Mouse (Mus musculus): ENCODE measurements around the gene Apopt1. TPM values are rescaled to one million over a fixed set of nuclear protein-coding genes. Genes with fewer than 3 reads are reported as not detected.

Gene Apopt1
- polyA plus RNA-seq, 1 experiment from 2014 or later, result 57.8 TPM

- peaks cover 29% of the 10 kb centered on the region for H3K36me3 ChIP-seq
- H3K9ac ChIP-seq (replicated peaks), result peak within 1 kb of the TSS; percentile 94
- H3K9me3 ChIP-seq, result no peaks in the 10 kb centered on the region
- ATAC-seq (ENCODE audit: low FRiP score, low read depth), result peak; percentile 87
- H3K27me3 ChIP-seq, result peaks cover 17% of the 10 kb centered on the region
- H3K27ac ChIP-seq (replicated peaks), result peak within 1 kb of the TSS; percentile 92
- peak within 1 kb of the TSS; percentile 93 for H3K4me3 ChIP-seq
- peaks cover 40% of the 10 kb centered on the region for H3K4me1 ChIP-seq
- WGBS, result under 1% methylated on average over 31 of the region's 31 CpGs
- H3K4me2 ChIP-seq (replicated peaks), result peak within 1 kb of the TSS; percentile 96
Measured at GRCm38 (mm10) chr12:111672176-111672575, 40.9 kb upstream of the Apopt1 start, which contains the start of gene Ckb. Gene Ckb (minus strand): TSS chr12:111672338.

- Histone ChIP-seq H3K36me3 (peaks cover 25% of the 10 kb centered on the region), H3K27me3 (peaks cover 17% of the 10 kb centered on the region), H3K4me1 (peaks cover 45% of the 10 kb centered on the region), H3K4me3 (peak overlapping the region; percentile 93), H3K9me3 (no peaks in the 10 kb centered on the region), H3K9ac (replicated peaks) (peak overlapping the region; percentile 94), H3K4me2 (replicated peaks) (peak overlapping the region; percentile 96), H3K27ac (replicated peaks) (peak overlapping the region; percentile 92)
- ATAC-seq (ENCODE audit: low FRiP score, low read depth), result no peak; the same call in 1 of the 2 replicates
- 6% methylated on average over 12 of the region's 12 CpGs for WGBS
Measured at GRCm38 (mm10) chr12:111672581-111672980, 40.5 kb upstream of the Apopt1 start.

GRCm38 (mm10) chr12:111674850-111675486 is 38.1 kb upstream of the Apopt1 start:
- Histone ChIP-seq H3K9ac (replicated peaks) (no peak overlapping the region), H3K36me3 (peaks cover 10% of the 10 kb centered on the region), H3K27ac (replicated peaks) (no peak overlapping the region), H3K9me3 (no peaks in the 10 kb centered on the region), H3K4me3 (no peak overlapping the region), H3K4me1 (peaks cover 37% of the 10 kb centered on the region), H3K27me3 (peaks cover 17% of the 10 kb centered on the region), H3K4me2 (replicated peaks) (no peak overlapping the region)
- ATAC-seq (ENCODE audit: low FRiP score, low read depth), result no peak
- 69% methylated on average over 2 of the region's 2 CpGs for WGBS

- H3K27me3 ChIP-seq, result peaks cover 17% of the 10 kb centered on the region
- no peak for ATAC-seq (ENCODE audit: low FRiP score, low read depth)
- no peak overlapping the region for H3K27ac ChIP-seq (replicated peaks)
- no peaks in the 10 kb centered on the region for H3K9me3 ChIP-seq
- H3K9ac ChIP-seq (replicated peaks), result no peak overlapping the region
- H3K36me3 ChIP-seq, result peaks cover 6% of the 10 kb centered on the region; the same call in 1 of the 2 replicates
- H3K4me3 ChIP-seq, result no peak overlapping the region
- H3K4me2 ChIP-seq (replicated peaks), result no peak overlapping the region
- H3K4me1 ChIP-seq, result peaks cover 29% of the 10 kb centered on the region
- WGBS, result 88% methylated on average over 6 of the region's 6 CpGs
Measured at GRCm38 (mm10) chr12:111675797-111676580, 37.1 kb upstream of the Apopt1 start.

- Histone ChIP-seq H3K4me1 (peaks cover 28% of the 10 kb centered on the region), H3K36me3 (peaks cover 18% of the 10 kb centered on the region), H3K27ac (replicated peaks) (peak overlapping the region; percentile 97), H3K9me3 (no peaks in the 10 kb centered on the region), H3K9ac (replicated peaks) (peak overlapping the region; percentile 80), H3K27me3 (peaks cover 17% of the 10 kb centered on the region), H3K4me3 (peak overlapping the region; percentile 92), H3K4me2 (replicated peaks) (peak overlapping the region; percentile 93)
- ATAC-seq (ENCODE audit: low FRiP score, low read depth), result no peak; the same call in 1 of the 2 replicates
- WGBS, result 17% methylated on average over 5 of the region's 5 CpGs
Measured at GRCm38 (mm10) chr12:111677421-111677820, 35.6 kb upstream of the Apopt1 start.

- Histone ChIP-seq H3K4me3 (peak within 1 kb of the TSS; percentile 92), H3K9me3 (no peaks in the 10 kb centered on the region), H3K4me1 (peaks cover 22% of the 10 kb centered on the region), H3K27me3 (peaks cover 15% of the 10 kb centered on the region), H3K36me3 (peaks cover 24% of the 10 kb centered on the region), H3K4me2 (replicated peaks) (peak within 1 kb of the TSS; percentile 93), H3K9ac (replicated peaks) (peak within 1 kb of the TSS; percentile 80), H3K27ac (replicated peaks) (peak within 1 kb of the TSS; percentile 97)
- ATAC-seq (ENCODE audit: low FRiP score, low read depth), result peak; percentile 90
- under 1% methylated on average over 51 of the region's 51 CpGs for WGBS
Measured at GRCm38 (mm10) chr12:111677882-111678669, 35.0 kb upstream of the Apopt1 start, which contains the start of gene Trmt61a. Gene Trmt61a (plus strand): TSS chr12:111678105.

- H3K27ac ChIP-seq (replicated peaks), result no peak overlapping the region
- H3K4me3 ChIP-seq, result peak overlapping the region; percentile 92
- H3K4me2 ChIP-seq (replicated peaks), result peak overlapping the region; percentile 93
- WGBS, result 6% methylated on average over 13 of the region's 13 CpGs
- H3K9ac ChIP-seq (replicated peaks), result peak overlapping the region; percentile 80
- H3K4me1 ChIP-seq, result peaks cover 21% of the 10 kb centered on the region
- ATAC-seq (ENCODE audit: low FRiP score, low read depth), result no peak; the same call in 1 of the 2 replicates
- no peaks in the 10 kb centered on the region for H3K9me3 ChIP-seq
- H3K27me3 ChIP-seq, result peaks cover 10% of the 10 kb centered on the region
- peaks cover 29% of the 10 kb centered on the region for H3K36me3 ChIP-seq
Measured at GRCm38 (mm10) chr12:111678670-111678933, 34.5 kb upstream of the Apopt1 start.

GRCm38 (mm10) chr12:111678997-111679396 is 34.1 kb upstream of the Apopt1 start:
- H3K9me3 ChIP-seq, result no peaks in the 10 kb centered on the region
- peaks cover 21% of the 10 kb centered on the region for H3K4me1 ChIP-seq
- 59% methylated on average over 7 of the region's 7 CpGs for WGBS
- H3K4me2 ChIP-seq (replicated peaks), result peak overlapping the region; percentile 93
- H3K9ac ChIP-seq (replicated peaks), result peak overlapping the region; percentile 80; the same call in 1 of the 2 replicates
- H3K4me3 ChIP-seq, result peak overlapping the region; percentile 92
- ATAC-seq (ENCODE audit: low FRiP score, low read depth), result no peak
- H3K27ac ChIP-seq (replicated peaks), result no peak overlapping the region
- peaks cover 33% of the 10 kb centered on the region for H3K36me3 ChIP-seq
- H3K27me3 ChIP-seq, result peaks cover 6% of the 10 kb centered on the region

- Histone ChIP-seq H3K9ac (replicated peaks) (no peak overlapping the region), H3K9me3 (no peaks in the 10 kb centered on the region), H3K27ac (replicated peaks) (no peak overlapping the region), H3K4me3 (no peak overlapping the region), H3K36me3 (peaks cover 37% of the 10 kb centered on the region), H3K4me2 (replicated peaks) (no peak overlapping the region), H3K27me3 (no peaks in the 10 kb centered on the region; the same call in 1 of the 2 replicates), H3K4me1 (peaks cover 21% of the 10 kb centered on the region)
- no peak for ATAC-seq (ENCODE audit: low FRiP score, low read depth)
- WGBS, result 95% methylated on average over 13 of the region's 13 CpGs
Measured at GRCm38 (mm10) chr12:111680661-111681060, 32.4 kb upstream of the Apopt1 start.

- Histone ChIP-seq H3K4me3 (no peak overlapping the region), H3K27ac (replicated peaks) (no peak overlapping the region)
Measured at GRCm38 (mm10) chr12:111681305-111681704, 31.8 kb upstream of the Apopt1 start.

GRCm38 (mm10) chr12:111682003-111682402 is 31.1 kb upstream of the Apopt1 start:
- WGBS, result 80% methylated on average over 5 of the region's 5 CpGs
- peaks cover 27% of the 10 kb centered on the region for H3K4me1 ChIP-seq
- H3K9me3 ChIP-seq, result no peaks in the 10 kb centered on the region
- H3K4me2 ChIP-seq (replicated peaks), result no peak overlapping the region
- H3K36me3 ChIP-seq, result peaks cover 37% of the 10 kb centered on the region
- no peak overlapping the region for H3K27ac ChIP-seq (replicated peaks)
- H3K9ac ChIP-seq (replicated peaks), result no peak overlapping the region
- no peak overlapping the region for H3K4me3 ChIP-seq
- no peaks in the 10 kb centered on the region for H3K27me3 ChIP-seq
- ATAC-seq (ENCODE audit: low FRiP score, low read depth), result no peak

More at GRCm38 (mm10) chr12:111681305-111681704, 31.8 kb upstream of the Apopt1 start:
- peaks cover 21% of the 10 kb centered on the region for H3K4me1 ChIP-seq
- H3K9me3 ChIP-seq, result no peaks in the 10 kb centered on the region
- no peak overlapping the region for H3K4me2 ChIP-seq (replicated peaks)
- ATAC-seq (ENCODE audit: low FRiP score, low read depth), result no peak
- WGBS, result 82% methylated on average over 8 of the region's 8 CpGs
- H3K36me3 ChIP-seq, result peaks cover 37% of the 10 kb centered on the region
- H3K9ac ChIP-seq (replicated peaks), result no peak overlapping the region
- no peaks in the 10 kb centered on the region for H3K27me3 ChIP-seq

Data from midbrain, embryonic 12.5 days (tissue).